Mouse (Mus musculus) neural tube, embryonic 13.5 days (tissue): Measurements from ENCODE around the gene Lif. TPM values are rescaled to one million over a fixed set of nuclear protein-coding genes. Genes with fewer than 3 reads are reported as not detected.

ENCODE experiments used
- ATAC-seq: fragments of 200-750 bp; cut with Nextera tagmentation; 2 replicates; pipeline ENCODE4 v1.8.0; 2017; ENCODE audit warnings: low read depth, mild to moderate bottlenecking, moderate TSS enrichment, moderate library complexity
- H3K27ac ChIP-seq: fragments of 300-500 bp; sonication (generic); replicated peaks from 2 replicates; pipeline ENCODE4 v1.5.1; 2015; ENCODE audit warnings: moderate library complexity, mild to moderate bottlenecking, inconsistent platforms
- H3K27me3 ChIP-seq: fragments of 300-500 bp; sonication (generic); 2 replicates; pipeline ENCODE4 v1.6.1; 2015; ENCODE audit warnings: mild to moderate bottlenecking, inconsistent platforms
- H3K36me3 ChIP-seq: fragments of 300-500 bp; sonication (generic); 2 replicates; pipeline ENCODE4 v1.6.1; 2015; ENCODE audit warnings: mild to moderate bottlenecking, inconsistent platforms
- H3K4me1 ChIP-seq: fragments of 300-500 bp; sonication (generic); replicated peaks from 2 replicates; pipeline ENCODE4 v1.6.1; 2015; ENCODE audit warnings: inconsistent platforms
- H3K4me2 ChIP-seq: fragments of 300-500 bp; sonication (generic); 2 replicates; pipeline ENCODE4 v1.6.1; 2015; ENCODE audit warnings: inconsistent platforms, mild to moderate bottlenecking, moderate library complexity
- H3K4me3 ChIP-seq: fragments of 300-500 bp; sonication (generic); 2 replicates; pipeline ENCODE4 v1.5.1; 2015; ENCODE audit warnings: mild to moderate bottlenecking, inconsistent platforms
- H3K9ac ChIP-seq: fragments of 300-500 bp; sonication (generic); 2 replicates; pipeline ENCODE4 v1.6.1; 2015; ENCODE audit warnings: moderate library complexity, mild to moderate bottlenecking, inconsistent platforms
- H3K9me3 ChIP-seq: fragments of 300-500 bp; sonication (generic); 2 replicates; pipeline ENCODE4 v1.6.1; 2016; ENCODE audit warnings: inconsistent platforms
- WGBS: fragments of 180-500 bp; shearing (Covaris S2); methylation state at CpG from one replicate; pipeline ENCODE4 v1.1.7; 2015; 5-methylcytosine and 5-hydroxymethylcytosine counted together
- polyA plus RNA-seq: library from polyadenylated mRNA; unstranded; fragments of >200 nt; fragmentation: Nextera tagmentation; extraction: Ambion mirVana; gene quantifications from 2 replicates; pipeline ENCODE4 v1.2.1, GENCODE M21; 2015

The Lif gene
- polyA plus RNA-seq, 1 experiment from 2014 or later = not detected

- H3K9me3 ChIP-seq = no peaks in the 10 kb centered on the region
- no peak for ATAC-seq
- H3K36me3 ChIP-seq = no peaks in the 10 kb centered on the region
- H3K9ac ChIP-seq = no peak overlapping the region
- H3K4me3 ChIP-seq = no peak overlapping the region
- WGBS = 87% methylated on average over 6 of the region's 6 CpGs
- no peaks in the 10 kb centered on the region for H3K4me1 ChIP-seq
- H3K27me3 ChIP-seq = no peaks in the 10 kb centered on the region
- no peak overlapping the region for H3K4me2 ChIP-seq
- no peak overlapping the region for H3K27ac ChIP-seq
Observed at GRCm38 (mm10) chr11:4235052-4235655, 22.2 kb upstream of the Lif start.

GRCm38 (mm10) chr11:4235665-4236545 lies 21.5 kb upstream of the Lif start, which contains the start of gene Osm:
Gene Osm, plus strand, starts transcription at chr11:4236420.
- H3K9me3 ChIP-seq = no peaks in the 10 kb centered on the region
- no peak for ATAC-seq
- H3K36me3 ChIP-seq = no peaks in the 10 kb centered on the region
- no peak within 1 kb of the TSS for H3K9ac ChIP-seq
- no peak within 1 kb of the TSS for H3K27ac ChIP-seq
- no peaks in the 10 kb centered on the region for H3K4me1 ChIP-seq
- H3K4me2 ChIP-seq = no peak within 1 kb of the TSS
- H3K4me3 ChIP-seq = no peak within 1 kb of the TSS
- no peaks in the 10 kb centered on the region for H3K27me3 ChIP-seq
- WGBS = 74% methylated on average over 16 of the region's 16 CpGs

GRCm38 (mm10) chr11:4236546-4237067 lies 20.8 kb upstream of the Lif start:
- Histone ChIP-seq H3K9me3 (no peaks in the 10 kb centered on the region), H3K4me2 (no peak overlapping the region), H3K4me1 (no peaks in the 10 kb centered on the region), H3K27ac (no peak overlapping the region), H3K27me3 (no peaks in the 10 kb centered on the region), H3K9ac (no peak overlapping the region), H3K36me3 (no peaks in the 10 kb centered on the region), H3K4me3 (no peak overlapping the region)
- ATAC-seq = no peak
- 90% methylated on average over 20 of the region's 21 CpGs for WGBS

- no peak for ATAC-seq
Observed at GRCm38 (mm10) chr11:4237389-4237912, 19.9 kb upstream of the Lif start.

GRCm38 (mm10) chr11:4238167-4238566 lies 19.2 kb upstream of the Lif start:
- WGBS = 90% methylated on average over 6 of the region's 6 CpGs
- Histone ChIP-seq H3K9me3 (no peaks in the 10 kb centered on the region), H3K27me3 (no peaks in the 10 kb centered on the region), H3K4me3 (no peak overlapping the region), H3K4me1 (no peaks in the 10 kb centered on the region), H3K27ac (no peak overlapping the region), H3K4me2 (no peak overlapping the region), H3K9ac (no peak overlapping the region), H3K36me3 (no peaks in the 10 kb centered on the region)
- no peak for ATAC-seq

More at GRCm38 (mm10) chr11:4237389-4237912, 19.9 kb upstream of the Lif start:
- no peaks in the 10 kb centered on the region for H3K4me1 ChIP-seq
- 88% methylated on average over 18 of the region's 18 CpGs for WGBS
- no peak overlapping the region for H3K4me2 ChIP-seq
- no peak overlapping the region for H3K9ac ChIP-seq
- H3K4me3 ChIP-seq = no peak overlapping the region
- H3K27me3 ChIP-seq = no peaks in the 10 kb centered on the region
- H3K27ac ChIP-seq = no peak overlapping the region
- no peaks in the 10 kb centered on the region for H3K9me3 ChIP-seq
- no peaks in the 10 kb centered on the region for H3K36me3 ChIP-seq

- ATAC-seq = no peak
- 90% methylated on average over 23 of the region's 23 CpGs for WGBS
- Histone ChIP-seq H3K9me3 (no peaks in the 10 kb centered on the region), H3K27me3 (no peaks in the 10 kb centered on the region), H3K9ac (no peak overlapping the region), H3K4me3 (no peak overlapping the region), H3K4me1 (no peaks in the 10 kb centered on the region), H3K36me3 (no peaks in the 10 kb centered on the region), H3K27ac (no peak overlapping the region), H3K4me2 (no peak overlapping the region)
Observed at GRCm38 (mm10) chr11:4239691-4240090, 17.7 kb upstream of the Lif start.

- H3K4me3 ChIP-seq = no peak overlapping the region
- ATAC-seq = no peak
- H3K27ac ChIP-seq = no peak overlapping the region
- H3K36me3 ChIP-seq = no peaks in the 10 kb centered on the region
- H3K4me1 ChIP-seq = no peaks in the 10 kb centered on the region
- H3K9me3 ChIP-seq = no peaks in the 10 kb centered on the region
- WGBS = 79% methylated on average over 7 of the region's 7 CpGs
- H3K27me3 ChIP-seq = no peaks in the 10 kb centered on the region
- no peak overlapping the region for H3K4me2 ChIP-seq
- H3K9ac ChIP-seq = no peak overlapping the region
Observed at GRCm38 (mm10) chr11:4240151-4240550, 17.2 kb upstream of the Lif start.

- WGBS = 70% methylated on average over 4 of the region's 4 CpGs
- no peak overlapping the region for H3K27ac ChIP-seq
- H3K9me3 ChIP-seq = no peaks in the 10 kb centered on the region
- no peak overlapping the region for H3K9ac ChIP-seq
- H3K4me2 ChIP-seq = no peak overlapping the region
- no peaks in the 10 kb centered on the region for H3K4me1 ChIP-seq
- no peak for ATAC-seq
- H3K36me3 ChIP-seq = no peaks in the 10 kb centered on the region
- no peak overlapping the region for H3K4me3 ChIP-seq
- H3K27me3 ChIP-seq = no peaks in the 10 kb centered on the region
Observed at GRCm38 (mm10) chr11:4241180-4241579, 16.2 kb upstream of the Lif start.

GRCm38 (mm10) chr11:4246126-4246525 lies 11.2 kb upstream of the Lif start:
- 76% methylated on average over 6 of the region's 6 CpGs for WGBS
- ATAC-seq = no peak

GRCm38 (mm10) chr11:4246623-4247022 lies 10.7 kb upstream of the Lif start:
- WGBS = 81% methylated on average over 4 of the region's 4 CpGs
- ATAC-seq = no peak
- Histone ChIP-seq H3K9ac (no peak overlapping the region), H3K9me3 (no peaks in the 10 kb centered on the region), H3K27me3 (no peaks in the 10 kb centered on the region), H3K4me3 (no peak overlapping the region), H3K4me1 (no peaks in the 10 kb centered on the region), H3K36me3 (no peaks in the 10 kb centered on the region), H3K27ac (no peak overlapping the region), H3K4me2 (no peak overlapping the region)

More at GRCm38 (mm10) chr11:4246126-4246525, 11.2 kb upstream of the Lif start:
- no peaks in the 10 kb centered on the region for H3K4me1 ChIP-seq
- H3K4me2 ChIP-seq = no peak overlapping the region
- no peaks in the 10 kb centered on the region for H3K36me3 ChIP-seq
- H3K4me3 ChIP-seq = no peak overlapping the region
- H3K9ac ChIP-seq = no peak overlapping the region
- no peaks in the 10 kb centered on the region for H3K27me3 ChIP-seq
- no peaks in the 10 kb centered on the region for H3K9me3 ChIP-seq
- H3K27ac ChIP-seq = no peak overlapping the region

- no peak overlapping the region for H3K9ac ChIP-seq
- no peaks in the 10 kb centered on the region for H3K36me3 ChIP-seq
- no peaks in the 10 kb centered on the region for H3K4me1 ChIP-seq
- no peaks in the 10 kb centered on the region for H3K9me3 ChIP-seq
- no peak overlapping the region for H3K27ac ChIP-seq
- no peak for ATAC-seq
- H3K4me2 ChIP-seq = no peak overlapping the region
- WGBS = 79% methylated on average over 14 of the region's 14 CpGs
- H3K27me3 ChIP-seq = no peaks in the 10 kb centered on the region
- no peak overlapping the region for H3K4me3 ChIP-seq
Observed at GRCm38 (mm10) chr11:4247201-4247959, 10.0 kb upstream of the Lif start.

GRCm38 (mm10) chr11:4249151-4249550 lies 8.2 kb upstream of the Lif start:
- H3K4me2 ChIP-seq = no peak overlapping the region
- no peak overlapping the region for H3K27ac ChIP-seq
- H3K9ac ChIP-seq = no peak overlapping the region
- no peaks in the 10 kb centered on the region for H3K36me3 ChIP-seq
- H3K4me1 ChIP-seq = no peaks in the 10 kb centered on the region
- 95% methylated on average over 3 of the region's 3 CpGs for WGBS
- ATAC-seq = no peak
- H3K9me3 ChIP-seq = no peaks in the 10 kb centered on the region
- H3K4me3 ChIP-seq = no peak overlapping the region
- H3K27me3 ChIP-seq = no peaks in the 10 kb centered on the region
